Mouse (Mus musculus) adrenal gland, postnatal 4 days (tissue): ENCODE measurements around the gene Esr2. TPM values are rescaled to one million over a fixed set of nuclear protein-coding genes. Genes with fewer than 3 reads are reported as not detected.
"Not testable (repeated sequence)": the region's sequence is repeated elsewhere in the genome, so short reads cannot be mapped to it uniquely, and the experiment has no call there.

ENCODE experiments used
- DNase-seq, 2 experiments: peaks; one replicate each; pipeline ENCODE4 v3.0.0; 2021 to 2022; ENCODE audit warnings: low spot score in 2 of 2, mixed read lengths in 2 of 2
- long read RNA-seq, 2 experiments: library from polyadenylated mRNA; stranded (forward); transcript quantifications; one replicate each; pipeline ENCODE4 v2.0.0; 2021
- total RNA-seq, 2 experiments: library from RNA; stranded (reverse); gene quantifications; 2 replicates each; pipeline ENCODE4 v1.2.3; 2021

Esr2 gene
- total RNA-seq: under 1 TPM in 1 of 2 experiments, not detected in 1; 0.20 TPM
- long read RNA-seq, experiment 1: 0 reads
- long read RNA-seq, experiment 2: 0 reads

DNA sequence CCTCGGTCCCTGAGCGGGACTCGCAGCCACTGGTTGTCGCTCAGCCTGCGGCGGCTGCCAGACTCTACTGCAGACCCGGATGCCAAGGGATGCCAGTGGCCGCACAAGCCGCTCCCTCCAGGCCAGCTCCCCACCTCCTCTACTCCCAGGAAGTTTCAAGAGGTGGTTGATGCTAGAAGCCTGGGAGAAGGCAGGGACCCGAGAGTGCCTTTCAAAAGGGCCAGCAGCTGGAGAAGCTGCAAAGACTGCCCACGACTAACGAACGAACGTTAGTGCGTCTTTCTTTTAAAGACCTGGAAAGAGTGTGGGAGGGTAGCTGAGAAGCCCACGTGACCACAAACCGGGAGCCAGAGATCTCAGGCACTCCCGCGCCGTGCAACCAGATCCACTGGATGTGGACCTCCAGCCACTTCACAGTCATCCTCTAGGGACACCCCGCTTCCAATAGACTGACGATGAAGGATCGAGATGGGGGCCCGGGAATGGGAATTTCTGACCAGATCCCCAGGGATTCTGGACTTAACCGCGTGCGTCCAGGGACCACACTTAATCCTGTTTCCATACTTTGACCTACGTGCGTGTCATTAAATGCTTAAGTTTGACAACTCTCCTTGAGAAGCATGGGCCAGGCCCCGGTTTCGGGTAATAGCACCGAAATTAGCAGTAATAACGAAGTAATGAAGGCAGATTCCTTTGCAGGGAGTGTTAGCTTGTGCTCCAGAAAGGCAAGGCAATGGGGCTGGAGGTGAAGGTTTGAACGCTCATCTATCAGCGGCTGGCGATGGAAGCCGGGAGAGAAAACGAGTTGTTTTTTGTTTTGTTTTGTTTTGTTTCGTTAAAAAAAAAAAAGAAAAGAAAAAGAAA lies at the start of gene Esr2:
Esr2 (minus strand) TSS at position 260 of the 864 bp plus-strand sequence.
- DNase-seq: no peak

DNA sequence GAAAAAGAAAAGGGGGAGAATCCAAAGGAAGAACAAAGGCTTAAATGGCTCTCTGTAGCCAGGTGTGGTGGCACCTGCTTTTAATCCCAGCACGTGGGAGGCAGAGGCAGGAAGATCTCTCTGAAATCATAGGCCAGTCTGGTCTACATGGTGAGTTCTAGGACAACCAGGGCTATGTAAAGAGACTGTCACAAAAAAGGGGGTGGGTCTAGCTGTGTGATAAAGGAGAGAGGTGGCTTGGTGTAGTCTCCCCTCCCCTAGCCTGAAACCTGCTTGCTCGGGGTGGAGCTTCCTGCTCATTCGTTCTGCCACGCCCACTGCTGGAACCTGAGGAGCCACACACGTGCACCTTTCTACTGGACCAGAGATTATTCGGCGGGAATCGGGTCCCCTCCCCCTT lies 45.0 kb upstream of the Esr2 start:
- not testable (repeated sequence) for DNase-seq

DNA sequence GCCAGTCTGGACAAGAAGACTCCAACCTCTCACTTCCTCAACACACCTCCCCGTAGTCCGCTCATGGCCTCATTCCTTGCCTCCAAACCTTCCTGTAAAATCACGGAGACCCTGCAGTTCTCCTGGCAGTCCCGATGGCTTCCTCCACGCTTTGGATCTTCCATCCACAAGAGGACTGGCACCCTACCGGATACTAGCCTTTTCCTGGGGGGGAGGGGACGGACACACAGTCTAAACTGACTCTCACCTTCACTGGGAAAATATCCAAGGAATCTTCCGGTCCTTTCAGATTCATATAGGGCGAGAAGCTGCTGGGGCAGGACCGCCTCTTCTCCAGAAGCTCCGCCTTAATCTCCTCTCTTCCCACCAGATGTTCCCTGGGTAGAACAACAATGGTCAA lies 39.7 kb upstream of the Esr2 start:
- no peak for DNase-seq

DNA sequence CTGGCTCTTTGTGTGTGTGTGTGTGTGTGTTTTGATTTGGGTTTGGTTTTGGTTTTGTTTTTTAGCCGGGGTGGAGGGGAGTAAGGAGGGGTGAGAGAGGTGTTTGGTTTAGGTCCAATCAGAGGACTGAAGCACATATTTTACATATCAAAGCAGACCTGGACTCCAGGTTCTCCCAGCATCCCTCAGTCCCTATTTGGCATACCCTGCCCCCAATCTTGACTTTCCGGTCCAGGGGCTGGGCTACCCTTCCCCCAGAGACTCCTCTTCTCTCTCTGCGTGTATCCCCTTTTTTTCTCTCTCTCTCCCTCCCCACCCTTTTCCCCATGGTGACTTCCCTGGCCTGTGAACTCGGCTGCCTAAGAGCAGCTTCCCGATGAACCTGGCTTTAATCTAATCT lies 38.1 kb upstream of the Esr2 start:
- DNase-seq: no peak

DNA sequence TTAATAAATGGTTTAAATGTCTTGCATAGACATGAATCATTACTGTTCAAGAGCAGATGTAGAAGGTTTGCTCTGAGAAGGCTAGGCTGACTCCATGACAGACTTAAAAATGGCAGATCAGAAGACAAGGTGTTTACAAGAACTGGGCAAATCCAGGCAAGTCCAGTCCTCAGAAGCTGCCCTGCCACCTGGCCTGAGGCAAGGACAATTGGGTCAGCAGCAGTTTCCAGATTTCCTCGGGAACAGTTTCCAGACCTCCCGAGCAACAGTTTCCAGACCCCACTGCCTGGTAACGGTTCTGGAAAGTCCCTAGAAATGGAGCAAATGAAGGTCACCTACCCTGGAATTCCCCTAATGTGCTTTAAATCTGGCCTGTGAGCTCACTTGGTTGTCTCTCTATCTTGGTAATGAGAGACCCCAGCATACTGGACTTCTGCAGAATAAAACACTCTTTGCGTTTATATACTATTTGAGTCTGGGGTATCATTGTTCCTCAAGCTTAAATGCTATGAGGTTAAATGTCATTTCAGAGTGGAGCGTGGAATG lies 32.4 kb upstream of the Esr2 start:
- DNase-seq: no peak

DNA sequence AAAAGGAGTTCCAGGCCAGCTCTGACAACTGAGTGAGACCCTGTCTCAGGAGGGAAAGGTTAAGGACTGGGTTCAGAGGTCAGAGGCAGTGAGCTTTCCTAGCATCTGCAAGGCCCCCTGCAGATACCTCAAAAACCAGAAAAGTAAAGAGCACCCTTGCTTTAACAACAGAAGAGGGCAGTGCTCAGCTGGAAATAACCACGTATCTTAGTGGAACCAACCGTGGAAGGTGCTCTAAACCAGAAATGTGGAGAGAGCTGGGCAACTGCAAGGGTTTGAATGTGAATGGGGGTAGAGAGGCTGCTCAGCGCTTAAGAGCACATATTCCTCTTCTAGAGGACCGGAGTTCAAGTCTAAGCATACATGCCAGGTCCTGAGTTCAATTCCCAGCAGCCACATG lies 23.3 kb upstream of the Esr2 start:
- DNase-seq: no peak

DNA sequence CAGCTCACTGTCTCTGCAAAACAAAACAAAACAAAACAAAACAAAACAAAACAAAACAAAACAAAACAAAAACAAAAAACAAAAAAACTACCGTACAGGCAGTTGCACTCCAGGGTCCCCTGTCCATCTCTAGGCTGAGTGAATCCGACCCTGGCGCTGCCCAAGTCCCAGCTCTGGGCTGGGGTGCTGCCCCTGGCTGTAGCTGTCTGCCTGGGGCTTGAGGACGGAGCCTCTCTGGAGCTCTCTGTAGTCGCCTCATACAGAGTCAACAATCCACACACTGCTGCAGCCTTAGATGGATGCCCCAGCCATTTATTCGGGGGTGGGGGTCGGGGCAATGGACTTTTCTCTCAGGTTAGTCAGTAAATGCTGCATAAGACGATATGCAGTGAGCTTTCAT lies 20.0 kb upstream of the Esr2 start:
- DNase-seq: no peak

DNA sequence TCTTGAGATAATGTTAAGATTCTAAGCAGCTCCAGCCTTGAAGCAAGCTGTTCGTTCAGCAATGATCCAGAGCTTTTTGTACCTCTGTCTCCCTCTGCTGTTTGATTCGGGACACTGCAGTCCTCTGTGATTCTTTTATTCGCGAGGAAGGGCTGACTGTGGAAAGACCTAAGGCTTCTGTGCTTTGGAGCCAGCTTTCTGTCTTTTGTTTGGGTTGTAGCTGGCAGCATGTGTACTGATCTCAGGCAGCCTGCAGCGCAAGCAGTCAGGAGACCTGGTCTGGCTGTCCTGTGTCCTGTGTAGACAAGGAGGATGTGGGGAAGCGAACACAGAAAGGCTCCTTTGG lies 19.6 kb upstream of the Esr2 start:
- peak in 1 of 2 experiments; percentile 34 for DNase-seq

DNA sequence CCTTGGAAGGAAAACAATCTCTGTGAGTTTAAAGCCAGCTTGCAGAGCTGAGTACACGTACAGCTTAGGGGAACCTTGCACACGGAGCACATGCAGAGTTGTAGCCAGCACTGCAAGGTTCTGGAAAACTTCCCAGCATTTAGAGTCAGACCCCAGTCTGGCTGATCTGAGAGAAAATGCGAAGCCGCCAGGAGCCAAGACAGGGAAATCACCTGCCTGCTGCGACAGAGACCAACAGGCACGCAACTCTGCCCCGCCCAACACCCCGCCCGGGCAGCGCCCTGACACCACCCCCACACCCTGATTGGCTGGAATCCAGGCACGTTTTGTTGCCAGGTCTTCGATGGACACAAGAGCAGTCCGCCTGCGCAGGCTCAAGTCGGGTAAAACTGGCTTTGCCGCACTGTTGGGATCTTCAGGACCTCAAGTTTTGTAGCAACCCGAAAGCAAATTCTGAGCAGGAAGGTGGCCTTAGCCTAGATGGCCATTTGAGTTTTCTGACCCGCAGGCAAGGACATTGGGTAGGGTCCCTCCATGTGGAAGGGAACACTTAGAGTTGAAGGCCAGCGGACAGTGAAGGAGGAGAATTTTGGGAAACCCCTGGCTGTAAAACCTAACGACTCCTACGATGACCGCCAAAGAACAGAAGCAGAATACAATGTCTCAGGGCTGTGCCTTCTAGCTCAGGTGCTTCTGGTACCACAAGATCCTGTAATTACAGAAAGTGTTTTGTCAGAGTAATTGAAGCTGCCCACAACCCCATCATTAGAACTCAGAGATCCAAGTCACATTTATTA lies 19.1 kb upstream of the Esr2 start:
- DNase-seq: peak; percentile 61 to 72

DNA sequence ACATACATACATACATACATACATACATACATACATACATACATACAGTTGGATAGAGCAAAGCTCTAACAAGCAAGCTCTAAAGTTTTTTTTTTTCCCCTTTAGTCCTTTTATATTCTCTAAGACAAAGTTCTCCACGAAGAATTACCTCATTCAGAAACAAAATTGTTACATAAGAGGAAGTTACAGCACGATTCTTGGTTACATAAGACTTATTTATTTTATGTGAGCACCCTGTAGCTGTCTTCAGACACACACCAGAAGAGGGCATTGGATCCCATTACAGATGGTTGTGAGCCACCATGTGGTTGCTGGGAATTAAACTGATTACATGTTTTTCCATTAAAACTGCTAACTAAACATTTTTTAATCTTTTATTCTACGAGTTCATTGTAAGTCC lies 17.5 kb upstream of the Esr2 start:
- no peak for DNase-seq

DNA sequence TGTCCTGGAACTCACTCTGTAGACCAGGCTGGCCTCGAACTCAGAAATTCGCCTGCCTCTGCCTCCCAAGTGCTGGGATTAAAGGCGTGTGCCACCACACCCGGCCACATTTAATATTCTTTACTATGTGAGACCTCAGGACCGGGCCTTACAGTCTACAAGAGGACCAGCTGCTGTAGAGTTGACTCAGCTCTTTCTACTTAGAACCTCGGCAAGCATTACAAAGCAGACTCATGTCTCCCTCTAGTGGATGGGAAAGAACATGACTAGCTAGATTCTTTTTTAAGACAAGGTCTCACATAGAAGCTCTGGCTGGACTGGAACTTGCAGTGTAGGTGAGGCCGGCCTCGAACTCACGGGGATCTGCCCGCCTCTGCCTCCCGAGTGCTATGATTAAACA lies 13.9 kb upstream of the Esr2 start:
- DNase-seq: no peak

DNA sequence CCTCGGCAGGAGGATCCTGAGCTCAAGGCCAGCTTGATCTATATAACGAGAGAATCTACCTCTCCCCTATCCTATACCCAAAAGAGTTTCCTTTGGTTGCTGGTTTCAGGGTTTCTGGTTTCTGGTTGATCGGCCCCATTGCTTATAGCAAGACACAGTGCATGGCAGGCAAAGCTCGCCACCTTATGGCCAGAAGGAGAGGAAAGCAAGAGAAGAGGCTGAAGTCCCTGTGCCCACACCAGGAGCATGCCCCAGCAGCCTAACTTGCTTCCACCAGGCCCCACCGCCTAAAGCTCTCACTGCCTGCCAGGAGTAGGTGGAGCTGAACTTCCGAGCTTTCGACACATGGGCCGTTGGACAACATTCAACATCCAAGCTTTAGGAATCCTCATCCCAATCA lies 10.8 kb upstream of the Esr2 start:
- no peak for DNase-seq

DNA sequence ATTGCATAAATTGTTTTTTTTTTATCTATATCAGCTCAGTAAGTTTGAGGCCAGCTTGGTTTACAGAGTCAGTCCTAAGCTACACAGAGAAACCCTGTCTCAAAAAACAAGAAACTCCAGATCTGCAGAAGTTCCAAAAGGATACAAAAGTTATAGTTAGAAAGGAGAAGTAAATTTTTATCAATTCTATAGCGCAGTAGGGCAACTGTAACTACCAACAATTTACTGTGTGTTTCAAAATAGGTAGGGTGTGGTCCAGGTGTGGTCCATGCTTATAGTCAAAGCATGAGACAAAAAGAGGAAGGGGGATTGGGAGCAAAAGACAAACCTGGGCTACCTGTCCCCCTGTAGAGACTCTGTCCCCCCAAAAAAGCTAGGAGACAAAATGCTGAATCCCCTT lies 9.4 kb upstream of the Esr2 start:
- no peak for DNase-seq

DNA sequence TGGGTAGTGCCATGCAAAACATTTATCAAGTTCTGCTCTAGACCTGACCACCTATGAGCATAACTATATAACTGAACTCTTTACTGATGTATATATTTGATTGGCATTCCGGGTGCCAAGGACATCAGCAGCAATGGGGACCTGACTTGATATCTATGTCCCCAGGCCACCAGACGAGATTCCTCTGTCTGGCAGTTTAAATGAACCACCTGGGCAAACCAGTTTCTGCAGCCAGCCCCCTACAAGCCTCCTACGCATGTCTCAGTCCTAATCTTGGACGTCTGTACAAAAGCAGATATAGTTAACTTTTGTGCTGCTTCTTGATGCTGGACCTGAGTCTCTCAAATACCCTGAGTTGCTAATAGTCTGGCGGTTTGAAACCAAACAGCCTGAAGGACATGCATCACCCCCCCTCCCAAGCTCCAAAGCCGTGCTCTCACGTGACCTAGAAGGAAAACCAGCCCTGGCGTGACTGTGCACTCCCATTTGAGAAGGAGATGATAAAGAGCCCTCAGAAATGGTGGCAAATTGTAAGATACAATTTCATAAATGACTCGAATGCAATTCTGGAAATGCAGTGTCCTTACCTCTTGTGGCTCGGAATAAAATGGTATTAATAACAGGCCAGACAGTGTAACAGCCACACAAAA lies 8.2 kb upstream of the Esr2 start:
- DNase-seq: no peak

DNA sequence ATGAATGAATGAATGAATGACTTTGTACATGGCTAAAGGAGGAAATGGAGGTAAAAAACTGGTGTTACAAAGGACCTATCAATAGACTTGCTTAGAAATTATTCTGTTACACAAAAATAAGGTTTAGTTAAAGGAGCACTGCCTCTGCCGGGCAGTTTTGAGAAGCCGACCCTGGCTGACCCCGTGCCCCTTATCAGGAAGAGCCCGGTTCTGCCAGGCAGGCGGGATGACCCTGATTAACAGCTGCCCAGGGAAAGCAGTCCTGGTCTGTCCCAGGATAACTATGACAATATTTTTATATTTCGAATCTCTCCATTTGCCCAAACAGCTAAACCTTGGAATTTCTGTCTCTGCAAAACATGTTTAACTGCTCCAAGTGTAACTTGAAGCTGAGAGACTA lies 7.2 kb upstream of the Esr2 start:
- no peak for DNase-seq

DNA sequence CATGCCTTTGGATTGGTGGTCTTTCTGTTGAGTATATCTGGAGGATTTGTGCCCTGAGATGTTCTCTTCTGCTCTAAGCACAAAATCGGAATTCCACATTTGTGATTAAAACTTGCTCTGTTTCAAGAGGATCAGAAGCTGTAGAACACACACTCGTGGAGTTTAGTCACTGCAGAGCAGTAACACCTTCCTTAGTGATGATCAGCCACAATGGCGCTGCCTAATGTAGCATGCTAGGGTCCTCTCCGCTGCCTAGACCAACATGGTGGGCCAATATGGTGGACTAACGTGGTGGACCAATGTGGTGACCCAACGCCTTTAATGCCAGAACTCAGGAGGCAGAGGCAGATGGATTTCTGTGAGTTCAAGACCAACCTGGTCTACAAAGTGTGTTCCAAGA lies 5.8 kb upstream of the Esr2 start:
- DNase-seq: no peak

DNA sequence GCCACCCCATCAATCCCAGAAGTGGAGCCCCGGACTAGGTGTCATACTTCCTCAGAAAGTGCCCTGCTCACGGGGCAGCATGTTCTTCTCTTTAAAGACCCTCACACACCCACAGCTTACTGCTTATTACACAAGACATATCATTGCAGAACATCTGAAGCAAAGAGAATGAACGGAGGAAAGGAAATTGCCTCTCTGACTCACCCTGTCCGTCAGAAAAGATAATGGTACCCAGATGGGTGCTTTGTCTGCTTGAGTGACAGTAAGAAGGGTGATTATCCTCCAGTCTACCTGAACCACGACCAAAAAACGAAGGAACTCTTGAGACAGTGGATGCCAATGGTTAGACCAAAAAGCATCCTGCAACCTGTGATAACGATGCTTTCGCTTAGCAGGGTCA lies 4.4 kb upstream of the Esr2 start:
- DNase-seq: no peak

DNA sequence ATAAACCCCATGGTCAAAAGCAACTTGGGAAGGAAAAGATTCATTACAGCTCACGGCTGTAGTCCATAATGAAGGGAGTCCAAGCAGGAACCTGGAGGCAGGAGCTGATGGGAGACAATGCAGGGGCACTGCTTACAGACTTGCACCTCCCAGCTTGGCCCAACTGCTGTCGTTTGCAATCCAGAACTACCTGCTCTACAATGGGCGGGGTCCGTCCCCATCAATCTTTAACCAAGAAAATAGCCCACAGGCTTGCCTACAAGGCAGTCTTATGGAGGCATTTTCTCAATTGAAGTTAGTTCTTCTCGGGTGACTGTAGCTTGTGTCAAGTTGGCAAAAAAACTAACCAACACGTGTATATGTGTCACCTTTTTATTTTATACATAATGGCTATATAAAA lies 3.4 kb upstream of the Esr2 start:
- DNase-seq: no peak

DNA sequence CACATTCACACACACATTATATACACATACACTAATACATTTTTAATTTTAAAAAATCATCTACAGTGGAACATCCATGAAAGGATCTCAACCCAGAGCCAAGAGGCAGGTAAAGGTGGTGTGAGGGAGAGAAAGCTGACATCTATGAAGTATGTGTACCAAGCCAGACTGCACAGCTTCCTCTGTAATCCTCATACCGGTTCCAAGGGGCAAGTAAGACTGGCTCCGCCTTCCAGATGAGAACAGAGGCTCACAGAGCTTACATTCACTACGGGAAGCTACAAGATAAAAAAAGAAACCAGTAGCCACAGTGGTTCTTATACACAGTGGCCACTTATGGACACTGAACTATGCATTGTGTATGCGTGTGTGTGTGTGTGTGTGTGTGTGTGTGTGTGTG lies 2.5 kb upstream of the Esr2 start:
- DNase-seq: no peak

DNA sequence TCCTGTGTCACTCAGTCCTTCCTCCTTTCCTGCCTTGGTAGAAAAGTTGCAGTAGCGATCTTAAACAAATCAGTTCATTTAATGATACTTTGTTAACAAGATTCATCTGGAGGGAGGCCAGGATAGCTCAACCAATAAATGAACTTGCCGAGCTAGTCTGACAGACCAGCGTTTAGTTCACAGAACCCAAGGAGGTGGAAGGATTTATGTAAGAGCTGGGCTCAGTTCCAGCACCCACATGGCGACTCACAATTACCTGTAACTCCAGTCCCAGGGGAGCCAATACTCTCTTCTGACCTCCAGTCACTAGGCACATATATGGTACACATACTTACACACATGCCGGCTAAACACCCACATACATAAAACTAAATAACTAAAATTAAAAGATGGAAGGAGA lies 2.0 kb upstream of the Esr2 start:
- no peak for DNase-seq

DNA sequence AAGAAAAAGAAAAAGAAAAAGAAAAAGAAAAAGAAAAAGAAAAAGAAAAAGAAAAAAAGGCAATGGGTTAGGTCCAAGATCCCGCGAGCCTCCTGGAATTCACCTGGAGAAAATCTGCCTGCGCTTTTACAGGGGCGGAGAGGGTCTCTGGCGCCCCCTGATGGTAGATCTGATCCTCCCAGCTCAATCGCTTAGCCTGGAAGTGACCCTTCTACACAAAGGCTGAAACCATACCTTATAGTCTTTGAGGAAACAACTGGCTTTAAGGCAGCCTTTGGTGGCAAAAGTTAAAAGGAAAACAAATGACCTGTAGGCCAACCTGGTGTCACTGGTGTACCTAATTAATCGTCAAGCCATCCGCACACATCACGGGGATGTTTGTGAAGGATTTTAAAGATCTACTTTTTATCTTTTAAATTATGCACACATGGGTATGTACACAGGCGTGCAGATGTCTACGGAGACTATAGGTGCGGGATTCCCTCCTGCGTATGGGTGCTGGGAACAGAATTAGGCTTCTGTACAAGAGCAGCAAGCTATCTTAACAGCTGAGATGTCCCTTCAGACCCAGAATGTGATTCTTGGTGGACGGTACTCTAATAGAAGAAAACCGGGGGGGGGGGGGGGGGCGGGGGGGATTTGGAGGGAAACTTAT lies 932 bp upstream of the Esr2 start:
- peak; percentile 27 to 43 for DNase-seq
